Mouse (Mus musculus): ENCODE measurements around the gene Gpr87.

DNA sequence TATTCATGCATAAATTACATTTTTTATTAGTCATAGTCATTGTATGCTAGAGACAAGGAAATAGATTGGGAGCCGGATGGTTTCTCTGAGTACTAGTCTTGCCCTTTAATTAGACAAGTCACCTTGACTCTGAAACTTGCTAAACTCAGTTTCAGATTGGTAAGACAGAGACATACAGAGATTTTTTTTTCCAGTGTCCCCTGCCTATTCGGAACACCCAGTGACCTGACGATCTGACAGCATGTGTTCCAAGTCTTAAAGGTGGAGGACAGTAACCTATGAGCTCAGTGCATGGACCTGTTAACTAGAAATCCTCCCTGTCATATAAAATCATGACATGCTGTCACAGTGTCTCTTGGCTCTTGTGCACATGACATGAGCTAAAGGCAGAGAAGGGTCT is 65.4 kb downstream of the Gpr87 start:
- TF ChIP-seq CTCF (IDR thresholded peaks at IDR 0.05; ENCODE audit: low read depth, low read length) (no peak), POLR2A (IDR thresholded peaks at IDR 0.05; ENCODE audit: extremely low read depth, insufficient read depth, low read length) (no peak)
